Mouse (Mus musculus) thymus, postnatal 14 days (tissue): Measurements from ENCODE around the gene Atf6.
A peak's percentile ranks its signal among the peaks of the same experiment; 100 is the strongest.

Experiments
- DNase-seq: peaks from one replicate; pipeline ENCODE4 v3.0.0; 2021

Atf6 gene

DNA sequence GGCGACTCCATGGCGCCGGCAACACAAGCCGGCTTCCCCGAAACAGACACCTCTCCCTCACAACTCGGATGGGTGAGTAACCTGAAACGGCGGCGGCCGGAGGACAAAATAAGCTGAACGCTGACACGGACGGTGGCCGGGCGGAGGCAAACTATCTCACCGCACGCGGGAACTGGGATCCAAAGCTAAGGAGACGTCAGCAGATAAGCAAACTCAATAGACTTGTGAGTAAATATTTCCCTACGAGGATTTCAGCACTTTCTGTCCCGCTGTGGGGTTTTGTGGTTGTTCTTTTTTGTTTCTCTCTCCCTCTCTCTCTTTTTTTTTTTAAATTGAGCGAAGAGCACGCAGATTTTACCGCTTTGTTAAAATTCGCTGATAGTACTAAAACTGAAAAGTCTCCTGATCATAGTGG is at the start of gene Atf6:
Gene Atf6, minus strand, starts transcription at position 81 of the 415 bp plus-strand sequence.
- peak; percentile 90 for DNase-seq

DNA sequence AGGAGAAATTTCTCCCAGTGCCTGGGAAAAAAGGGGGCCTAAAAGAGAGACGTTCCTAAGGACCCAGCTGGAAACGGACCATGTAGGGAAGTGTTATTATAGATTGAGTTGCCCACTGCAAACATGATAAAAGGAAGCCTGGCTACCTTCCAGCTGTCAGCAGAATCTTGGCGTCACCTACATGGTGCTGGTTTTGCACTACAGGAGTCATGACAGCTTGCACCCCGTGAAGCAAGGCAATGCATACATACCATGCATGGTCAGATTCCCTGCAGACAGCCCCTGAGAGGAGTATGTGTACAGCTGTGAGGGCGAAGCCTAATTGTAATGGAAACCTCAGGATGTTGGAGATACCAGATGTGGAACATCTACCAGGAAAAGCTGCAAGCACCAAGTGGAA is 48.1 kb upstream of the Atf6 start:
- no peak for DNase-seq

DNA sequence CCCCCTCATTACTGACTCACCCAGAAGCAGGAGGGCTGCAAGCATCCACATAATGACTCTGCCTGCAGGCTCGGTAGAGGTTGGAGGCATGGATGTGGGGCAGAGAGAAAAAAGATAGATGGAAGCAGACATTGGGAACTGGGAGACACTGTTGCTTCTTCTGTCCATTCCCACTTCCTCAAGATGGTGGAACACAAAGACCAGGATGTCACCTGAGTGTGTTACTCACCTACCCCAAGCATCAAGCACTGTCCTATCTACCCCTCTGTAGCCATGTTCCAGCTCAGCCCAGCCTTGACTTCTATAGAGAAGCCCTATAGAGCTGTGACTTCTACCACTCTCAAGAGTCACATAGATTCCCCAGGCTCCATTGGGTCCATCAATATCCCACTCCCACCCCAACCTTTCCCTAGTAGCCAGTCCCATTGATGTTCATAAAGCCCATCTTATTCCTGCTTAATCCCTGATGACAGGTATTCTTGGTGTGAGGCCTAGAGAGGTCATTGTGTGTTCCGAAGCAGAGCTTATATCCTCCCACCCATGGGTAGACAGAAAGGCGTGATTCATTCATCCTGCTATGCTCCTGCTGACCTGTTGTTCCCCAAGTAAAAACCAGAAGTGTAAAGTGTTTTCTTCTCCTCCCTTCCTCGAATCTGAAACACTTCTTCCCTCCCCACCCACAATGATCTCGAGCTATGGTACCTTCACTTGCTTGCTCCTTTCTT is 45.5 kb upstream of the Atf6 start, which contains the start of gene Fcrlb:
Gene Fcrlb, minus strand, starts transcription at position 51 of the 725 bp plus-strand sequence.
- no peak for DNase-seq

DNA sequence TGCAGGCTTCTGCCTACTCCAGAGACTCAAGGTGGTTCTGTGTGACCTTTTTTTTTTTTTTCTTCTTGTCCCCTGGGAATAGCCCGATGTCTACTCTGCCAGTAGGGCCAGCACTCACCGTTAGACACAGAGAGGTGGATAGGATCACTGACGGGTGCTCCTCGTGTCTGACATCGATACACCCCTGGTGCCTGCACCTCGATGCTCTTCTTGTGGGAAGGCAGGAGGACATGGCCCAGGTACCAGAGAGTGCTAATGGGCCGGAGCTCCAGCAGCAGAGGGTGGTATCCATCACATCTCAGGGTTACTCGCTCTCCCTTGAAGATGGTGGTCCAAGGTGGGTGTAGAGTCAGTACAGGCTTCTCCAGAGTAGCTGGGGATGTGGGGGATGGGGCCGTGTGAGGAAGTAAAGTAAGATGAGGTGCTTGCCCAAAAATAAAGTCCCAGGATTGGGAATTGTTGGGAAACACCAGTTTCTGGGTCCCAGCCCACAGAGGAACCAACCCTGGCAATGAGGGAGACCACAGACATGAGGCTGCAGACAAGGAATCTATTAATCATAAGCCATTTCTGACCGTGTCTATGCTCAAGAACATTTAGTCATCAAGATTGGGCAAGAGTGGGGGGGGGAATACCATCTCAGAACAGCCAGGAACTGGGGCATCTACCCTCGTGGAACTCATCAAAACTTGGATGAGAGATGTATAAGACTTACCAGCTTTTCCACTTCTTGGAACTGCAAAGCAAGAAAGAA is 44.5 kb upstream of the Atf6 start:
- no peak for DNase-seq

DNA sequence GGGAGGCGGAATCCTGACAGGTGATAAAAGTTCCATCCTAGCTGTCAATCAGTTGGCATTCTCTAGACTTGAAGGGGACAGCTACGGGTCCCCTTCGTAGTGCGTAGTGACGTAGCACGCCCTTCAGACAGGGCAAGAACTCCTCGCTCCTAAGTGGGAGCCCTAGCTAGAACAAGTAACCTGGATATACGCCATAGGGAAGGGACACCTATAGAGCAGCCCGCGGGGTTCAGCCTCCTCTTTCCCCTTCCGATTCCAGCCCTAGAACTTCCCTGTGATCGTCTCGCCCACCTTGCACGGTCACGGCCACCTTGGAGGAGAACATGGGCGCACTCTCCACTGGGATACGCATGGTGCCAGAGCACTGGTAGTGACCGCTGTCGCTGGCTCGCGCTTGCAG is 40.8 kb upstream of the Atf6 start:
- no peak for DNase-seq

DNA sequence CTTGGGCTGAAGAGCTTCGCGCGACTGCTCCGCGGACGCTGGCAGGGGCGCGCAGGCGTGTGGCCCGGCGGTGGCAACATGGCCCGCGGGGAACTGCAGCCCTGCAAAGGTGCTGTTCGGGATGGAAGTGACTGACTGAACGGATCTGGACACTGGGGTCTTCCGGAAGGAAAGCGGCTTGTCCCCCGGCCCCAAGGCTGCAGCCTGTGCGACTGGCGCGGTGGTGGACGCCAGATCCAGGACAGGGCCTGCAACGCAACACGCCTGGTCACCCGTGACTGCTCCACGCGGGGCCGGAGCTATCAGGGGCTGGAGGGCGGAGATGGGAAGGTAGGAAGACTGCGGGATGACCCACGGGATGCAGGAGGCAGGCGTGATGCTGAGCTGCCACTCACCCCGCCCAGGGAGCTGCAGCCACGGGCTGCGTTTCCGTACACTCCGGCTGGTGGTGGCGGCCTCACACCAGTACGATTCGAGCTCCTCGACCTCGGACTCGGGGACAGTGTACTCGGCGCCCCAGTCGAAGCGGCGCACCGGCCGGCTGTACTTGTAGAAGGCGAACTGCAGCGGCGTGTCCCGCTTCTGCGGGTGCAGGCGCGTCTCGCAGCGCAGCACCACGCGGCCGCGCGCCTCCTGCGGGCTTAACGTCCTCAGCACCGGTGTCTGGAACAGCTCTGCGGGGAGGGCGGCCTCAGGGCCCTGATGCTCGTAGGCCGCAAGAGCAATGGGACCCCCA is 40.1 kb upstream of the Atf6 start:
- DNase-seq: peak; percentile 26

DNA sequence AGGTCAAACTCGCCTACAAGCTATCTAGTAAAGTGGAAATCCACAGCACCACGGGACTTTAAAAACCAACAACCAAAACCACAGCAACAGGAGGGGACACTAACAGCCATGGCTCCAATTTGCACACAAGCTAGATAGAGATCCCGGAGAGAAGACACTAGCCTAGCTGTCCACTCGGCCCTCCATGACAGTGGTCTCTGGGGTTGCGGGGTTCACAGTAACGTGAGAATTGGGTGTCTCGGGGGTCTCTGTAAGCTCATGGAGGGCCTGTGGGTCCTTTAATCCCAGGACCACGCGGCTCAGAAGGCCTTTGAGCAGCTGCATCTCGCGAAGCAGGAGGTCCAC is 39.5 kb upstream of the Atf6 start:
- no peak for DNase-seq

DNA sequence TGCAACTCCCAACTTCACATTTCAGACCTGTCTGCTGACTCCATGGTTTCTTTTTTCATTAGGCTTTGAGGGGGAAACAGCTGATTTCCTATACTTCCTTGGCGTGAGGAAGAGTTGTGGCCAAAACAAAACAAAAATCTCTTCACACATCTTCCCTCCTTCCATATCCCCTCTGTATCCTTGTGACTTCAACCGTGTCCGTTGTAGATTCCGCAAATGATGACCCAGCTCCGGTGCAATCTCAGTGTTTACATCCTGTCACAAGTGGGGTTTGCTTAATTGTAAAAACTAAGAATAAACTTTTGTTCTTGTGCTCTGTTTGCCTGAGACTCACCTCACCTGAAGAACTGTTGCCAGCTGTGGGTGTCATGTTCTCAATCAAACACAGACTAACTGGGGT is 35.9 kb upstream of the Atf6 start:
- DNase-seq: no peak

DNA sequence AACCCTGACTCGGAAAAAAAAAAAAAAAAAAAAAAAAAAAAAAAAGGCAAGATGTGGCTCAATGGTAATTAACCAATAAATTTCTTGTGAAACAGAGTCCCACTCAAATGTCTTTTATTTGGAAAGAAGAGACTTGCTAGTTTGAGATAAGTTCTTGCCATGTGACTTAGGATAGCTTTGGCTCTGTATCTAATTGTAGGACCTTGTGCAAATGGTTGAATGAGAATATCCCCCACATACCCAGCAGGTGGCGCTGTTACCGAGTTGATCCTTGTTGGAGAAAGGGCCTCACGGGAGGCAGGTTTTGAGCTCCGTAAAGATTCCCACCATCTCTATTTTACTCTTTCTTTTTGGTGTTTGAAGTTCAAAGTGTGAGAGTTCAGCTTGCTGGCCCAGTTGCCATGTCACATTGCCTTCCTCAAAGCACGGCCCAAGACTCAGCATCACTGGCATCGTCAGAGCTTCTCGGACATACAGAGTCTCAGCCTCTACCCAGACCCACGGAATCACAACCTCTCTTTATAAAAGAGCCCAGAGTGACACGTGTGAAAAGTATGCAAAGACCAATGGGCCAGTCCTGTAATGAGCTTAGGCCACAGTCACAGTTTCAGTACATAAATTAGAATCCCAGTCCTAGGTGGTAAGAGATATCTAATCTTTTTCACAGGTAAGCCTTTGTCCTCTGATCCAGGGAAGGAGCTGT is 34.1 kb upstream of the Atf6 start:
- DNase-seq: peak; percentile 84

DNA sequence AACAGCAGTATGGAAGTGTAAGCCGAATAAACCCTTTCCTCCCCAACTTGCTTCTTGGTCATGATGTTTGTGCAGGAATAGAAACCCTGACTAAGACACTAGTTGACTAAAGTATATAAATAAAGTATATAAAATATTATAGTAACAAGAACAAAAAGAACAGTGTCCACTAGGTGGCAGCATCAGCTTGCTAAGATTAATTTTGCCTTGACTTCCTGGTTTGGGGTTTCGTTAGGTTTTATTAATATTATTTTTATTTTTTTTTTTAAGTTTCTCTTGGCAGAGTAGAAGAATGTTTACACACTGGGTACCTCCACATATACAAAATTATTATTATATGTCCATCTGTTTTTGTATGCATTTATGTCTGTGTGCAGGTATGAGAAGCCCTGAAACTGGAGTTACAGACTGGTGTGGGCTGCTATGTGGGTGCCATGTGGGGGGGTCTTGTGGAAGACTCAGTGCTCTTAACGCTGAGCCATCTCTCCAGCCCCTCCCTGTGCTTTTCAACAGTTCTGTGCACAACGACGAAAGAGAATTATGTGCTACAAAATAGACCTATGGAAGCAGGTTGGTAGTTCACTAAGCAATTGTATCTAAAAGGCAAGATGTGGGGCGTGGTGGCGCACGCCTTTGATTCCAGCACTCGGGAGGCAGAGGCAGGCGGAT is 33.4 kb upstream of the Atf6 start:
- peak; percentile 59 for DNase-seq

DNA sequence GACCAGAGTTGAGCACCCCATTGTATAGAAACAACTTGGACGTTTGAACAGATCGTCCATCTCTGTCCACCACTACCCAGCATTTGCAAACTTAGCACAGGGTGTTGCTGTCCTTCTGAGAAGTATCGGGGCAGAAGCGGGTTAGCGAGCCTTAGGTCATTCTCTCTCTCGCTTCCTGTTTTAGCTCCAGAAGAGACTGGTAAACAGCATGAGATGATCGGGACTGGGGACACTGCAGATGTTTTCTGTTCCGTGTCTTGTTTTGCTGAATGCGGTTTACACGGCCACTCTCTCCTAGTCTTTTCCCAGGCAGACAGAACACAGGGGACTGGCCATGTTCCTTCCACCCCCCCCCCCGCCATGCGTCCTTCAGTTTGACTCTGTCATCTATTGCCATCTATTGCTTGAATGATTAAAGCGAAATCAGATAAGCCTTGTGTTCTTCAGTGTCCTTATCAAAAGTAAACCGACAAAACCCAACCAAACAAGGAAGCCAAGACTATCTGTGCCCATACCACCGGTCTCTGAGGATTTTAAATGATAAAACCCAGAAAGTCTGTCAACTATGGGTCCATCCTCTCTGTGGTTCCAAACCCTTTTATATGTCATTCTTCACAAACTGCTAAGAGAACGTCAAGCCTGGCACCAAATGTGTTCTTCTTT is 31.0 kb upstream of the Atf6 start:
- DNase-seq: no peak

DNA sequence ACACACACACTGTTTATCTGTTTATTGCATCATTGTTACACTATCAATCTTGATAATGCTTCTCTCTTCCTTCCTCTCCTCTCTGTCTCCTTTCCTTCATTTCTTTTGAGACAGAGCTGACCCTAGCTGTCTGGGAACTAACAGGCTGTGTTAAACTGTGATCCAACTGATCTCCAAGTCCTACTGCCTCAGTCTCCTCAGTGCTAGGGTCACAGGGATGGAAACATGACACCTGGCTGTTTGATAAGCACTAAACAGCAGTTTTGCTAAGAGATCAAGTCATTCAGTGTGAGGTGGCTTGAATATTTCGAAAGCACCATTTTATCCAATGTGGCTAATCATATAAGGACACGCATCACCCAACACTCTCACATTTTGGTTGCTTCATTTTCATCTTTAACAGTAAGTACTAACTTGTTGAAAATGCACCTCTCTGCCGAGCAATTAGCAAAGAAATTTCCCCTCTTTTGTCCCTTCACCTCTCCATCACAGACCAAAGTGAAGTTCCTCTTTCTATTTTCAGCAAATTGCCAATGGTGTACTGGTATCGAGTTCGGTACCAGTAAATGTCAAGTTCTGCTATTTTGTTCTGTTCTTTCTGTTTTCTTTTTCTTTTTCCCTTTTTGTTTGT is 29.2 kb upstream of the Atf6 start:
- no peak for DNase-seq

DNA sequence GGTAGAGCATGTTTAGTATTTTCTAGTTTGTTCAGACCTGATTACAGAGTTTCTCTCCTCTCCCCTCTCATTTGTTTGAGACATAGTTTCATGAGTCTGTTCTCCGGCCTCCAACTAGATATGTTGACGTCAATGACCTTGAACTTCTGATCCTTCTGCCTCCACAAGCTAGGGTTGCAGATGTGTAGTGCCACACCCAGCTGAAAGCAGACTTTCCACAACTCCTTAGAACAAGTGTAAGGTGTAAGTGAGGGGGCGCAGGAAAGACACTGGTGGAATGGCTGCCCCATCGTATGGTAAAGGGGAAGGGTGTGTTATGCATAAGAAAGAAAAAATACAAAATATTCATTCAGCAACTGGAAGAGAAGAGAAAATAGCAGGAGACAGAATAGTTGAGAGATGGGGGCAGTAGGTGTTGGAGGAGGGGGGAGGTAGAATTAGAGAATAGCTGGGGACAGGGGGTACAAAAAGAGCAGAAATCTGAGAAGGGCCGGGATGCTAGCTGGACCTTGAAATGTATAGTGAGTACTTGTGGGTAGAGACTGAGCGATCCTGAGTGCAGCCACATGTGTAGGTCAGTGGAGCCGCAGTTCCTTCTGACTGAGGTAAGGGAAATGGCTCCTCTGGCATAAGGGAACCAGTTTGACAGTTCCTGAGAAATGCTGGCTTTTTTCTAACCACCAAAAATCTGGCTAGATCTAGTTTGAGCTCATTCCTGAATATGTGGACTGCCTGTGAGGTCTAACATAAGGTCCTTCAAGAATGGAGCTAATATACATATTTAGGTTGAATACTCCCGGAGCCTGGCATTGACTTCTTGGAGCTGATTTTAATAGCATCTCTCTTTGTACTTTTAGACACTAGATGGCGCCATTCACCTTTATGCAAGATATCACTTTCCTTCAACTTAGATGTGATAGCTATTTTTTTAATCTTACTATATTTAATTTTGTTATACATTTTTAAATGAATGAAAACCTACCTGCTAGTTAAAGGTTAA is 27.3 kb upstream of the Atf6 start:
- DNase-seq: peak; percentile 15

DNA sequence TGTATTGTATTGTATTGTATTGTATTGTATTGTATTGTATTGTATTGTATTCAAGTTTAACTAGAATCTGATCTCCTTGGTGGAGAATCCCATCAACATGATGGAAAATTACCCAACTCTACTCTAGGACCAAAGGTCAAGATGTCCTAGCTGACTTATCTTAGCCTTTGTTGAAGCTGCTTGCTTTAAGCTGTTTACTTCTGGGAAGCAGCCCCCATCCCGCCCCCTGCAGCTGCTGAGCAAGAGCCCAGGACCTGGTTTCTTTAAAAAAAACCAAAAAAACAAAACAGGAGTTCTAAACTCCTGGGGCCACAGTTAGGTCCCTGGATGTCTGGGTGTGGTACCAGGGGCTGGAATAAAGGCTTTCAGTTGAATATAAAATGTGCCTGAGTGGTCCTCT is 24.7 kb upstream of the Atf6 start:
- DNase-seq: no peak

DNA sequence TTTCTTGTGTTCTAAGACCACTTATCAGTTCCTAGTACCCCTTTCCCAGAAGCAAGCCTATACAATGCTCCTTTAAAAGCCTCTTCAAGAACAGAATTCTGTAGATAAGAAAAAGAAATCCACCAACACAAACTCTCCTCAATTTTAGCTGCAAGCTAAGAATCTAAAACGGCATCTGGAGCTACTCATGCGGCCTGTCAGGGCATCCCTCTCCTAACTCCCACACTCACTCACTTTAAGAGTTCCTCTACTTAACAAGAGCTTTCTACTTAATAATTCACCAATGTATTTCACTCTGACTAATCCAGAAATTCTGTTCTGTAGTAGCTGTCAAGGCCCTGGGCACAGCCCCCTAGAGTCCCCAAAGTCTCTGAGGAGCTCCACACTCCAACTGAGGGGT is 24.1 kb upstream of the Atf6 start:
- DNase-seq: no peak

DNA sequence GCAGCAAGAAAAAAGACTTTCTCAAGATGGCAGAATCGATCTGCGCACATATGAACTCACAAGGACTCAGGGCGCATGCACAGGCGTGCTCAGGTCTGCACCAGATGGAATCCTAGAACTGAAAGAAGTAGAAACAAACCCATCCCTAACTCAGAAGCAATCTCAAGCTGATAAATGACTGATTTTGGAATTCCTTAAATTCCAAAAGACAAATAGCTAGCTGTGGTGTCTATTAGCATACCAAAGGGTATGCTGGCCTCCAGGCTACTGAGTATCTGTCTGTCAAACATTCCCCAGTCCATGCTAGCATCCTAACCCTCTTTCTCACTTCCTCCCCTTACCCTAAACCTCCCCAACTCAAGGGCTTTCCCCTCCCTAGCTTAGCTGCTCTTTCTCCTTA is 21.7 kb upstream of the Atf6 start:
- DNase-seq: no peak

DNA sequence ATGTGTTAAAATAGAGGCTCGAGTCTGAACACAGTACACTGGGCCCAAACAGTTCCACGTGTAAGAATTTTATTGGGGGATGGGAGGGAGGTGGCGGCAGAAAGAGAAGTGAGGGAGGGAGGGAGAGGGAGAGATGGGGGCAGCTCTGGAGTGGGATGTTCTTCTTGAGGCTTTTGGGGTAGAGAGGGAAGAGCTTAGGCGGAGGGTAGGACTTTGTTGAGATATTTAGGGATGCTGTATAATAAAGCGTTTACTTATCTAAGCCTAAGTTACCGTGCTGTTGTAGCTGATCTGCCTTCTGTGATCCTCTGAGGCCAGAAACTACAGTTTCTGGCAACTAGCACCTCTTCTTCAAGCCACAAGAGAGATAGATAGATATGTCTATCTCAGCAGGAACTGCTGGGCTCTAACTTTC is 18.5 kb upstream of the Atf6 start:
- DNase-seq: no peak

DNA sequence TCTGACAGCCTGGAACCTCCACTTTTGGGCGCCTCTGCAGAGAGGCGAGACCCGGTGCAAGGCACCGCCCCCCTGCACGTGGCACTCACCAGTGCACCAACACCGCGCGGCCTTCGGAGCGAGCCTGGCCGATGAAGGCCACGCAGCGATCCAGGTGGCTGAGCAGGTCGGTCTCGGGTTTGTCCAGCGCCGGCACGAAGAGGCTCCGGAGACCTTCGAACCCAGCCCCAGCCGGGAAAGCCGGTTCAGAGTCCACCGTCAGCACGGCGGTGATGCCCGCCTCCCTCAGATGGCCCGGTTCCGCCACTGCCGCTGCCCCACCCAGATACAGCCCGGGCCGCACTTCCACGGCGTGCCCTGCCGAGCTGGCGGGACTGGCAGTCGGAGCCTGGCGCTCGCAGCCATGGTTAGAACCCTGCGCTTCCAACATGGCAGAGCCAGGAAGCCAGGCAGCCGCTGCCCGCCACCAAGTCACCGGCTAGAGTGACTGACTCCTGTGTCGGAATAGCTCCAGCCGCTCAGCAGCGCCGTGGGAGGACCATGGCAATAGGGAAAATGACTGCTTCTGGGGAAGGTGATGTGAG is 17.5 kb upstream of the Atf6 start, which contains the start of the genes Gm26620 and Dusp12:
Gene Gm26620, plus strand, starts transcription at position 88 of the 584 bp plus-strand sequence.
Gene Dusp12, minus strand, starts transcription at position 563 of the 584 bp plus-strand sequence.
- peak; percentile 85 for DNase-seq

DNA sequence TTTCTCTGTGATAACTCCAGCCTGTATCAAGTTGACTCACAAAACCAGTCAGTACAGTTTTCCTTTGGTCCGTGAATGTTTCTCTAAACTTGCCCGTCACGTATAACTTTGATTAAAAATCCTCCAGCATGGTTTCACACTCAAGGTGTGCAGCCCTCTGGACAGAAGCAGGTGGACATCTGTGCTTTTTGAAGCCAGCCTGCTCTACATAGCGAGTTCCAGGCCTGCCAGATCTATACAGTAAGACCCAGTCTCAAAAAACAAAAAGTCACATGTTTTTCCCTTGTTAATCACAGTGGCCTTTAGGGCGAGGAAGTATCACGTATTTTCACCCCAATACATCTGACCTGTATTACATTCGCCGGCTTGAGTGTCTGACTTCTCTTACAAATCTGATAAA is 16.8 kb upstream of the Atf6 start:
- no peak for DNase-seq
